Mouse (Mus musculus) brain, embryonic 14.5 days (tissue): ENCODE measurements around the gene Gjd3.

ENCODE experiments used
- CTCF ChIP-seq: fragments of 200-500 bp; IDR thresholded peaks from 2 replicates; pipeline ENCODE4 v1.5.1; 2012; ENCODE audit warnings: inconsistent platforms, mild to moderate bottlenecking, moderate library complexity, borderline replicate concordance; ENCODE audit not compliant: insufficient read depth, insufficient read length; ENCODE audit errors: extremely low read depth
- POLR2A ChIP-seq: fragments of 200-500 bp; IDR thresholded peaks from 2 replicates; pipeline ENCODE4 v1.6.1; 2012; ENCODE audit warnings: mild to moderate bottlenecking, inconsistent platforms, borderline replicate concordance; ENCODE audit not compliant: poor library complexity, insufficient read depth, insufficient read length, severe bottlenecking; ENCODE audit errors: extremely low read depth

DNA sequence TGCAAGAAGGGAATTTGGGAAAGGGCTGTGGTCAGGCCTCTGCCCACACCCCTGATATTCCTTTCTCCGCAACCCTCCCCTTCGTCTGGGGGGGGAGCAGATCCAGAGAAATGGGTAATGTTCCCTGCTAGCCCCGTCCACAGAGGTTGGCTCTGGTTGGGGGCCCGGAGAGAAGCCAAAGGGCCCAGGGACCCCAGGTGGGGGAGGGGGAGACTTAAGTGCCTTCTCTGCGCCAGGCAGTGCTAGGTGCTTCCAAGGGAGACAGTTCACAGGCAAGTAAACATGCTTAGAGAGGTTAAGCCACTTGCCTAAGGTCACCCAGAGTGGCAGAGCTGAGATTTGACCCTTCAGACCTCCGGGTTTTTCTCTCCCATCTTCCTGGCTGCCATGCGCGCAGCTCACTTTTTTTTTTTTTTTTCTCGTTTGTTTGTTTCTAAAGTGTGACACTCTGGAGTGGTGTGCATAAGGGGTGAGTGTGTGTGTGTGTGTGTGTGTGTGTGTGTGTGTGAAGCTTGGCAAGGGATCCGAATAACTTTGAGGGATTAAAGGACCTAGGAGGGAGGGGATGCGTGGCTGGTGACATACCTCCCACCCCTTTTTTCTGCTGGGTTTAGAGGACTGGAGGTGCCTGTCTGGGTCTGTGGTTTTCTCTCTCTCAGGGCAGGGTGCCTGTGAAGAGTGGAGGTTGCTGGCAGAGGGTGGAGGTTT, 37.8 kb downstream of the Gjd3 start:
- no peak for TF ChIP-seq CTCF
- no peak for TF ChIP-seq POLR2A
